Mouse (Mus musculus) kidney, adult 2 months (tissue): Measurements from ENCODE around the gene Foxred2.
A peak's percentile ranks its signal among the peaks of the same experiment; 100 is the strongest.

Source experiments
- CTCF ChIP-seq: fragments of 200-500 bp; conservative IDR thresholded peaks from 2 replicates; pipeline ENCODE4 v1.5.1; 2011; ENCODE audit warnings: low read depth, mild to moderate bottlenecking, control low read depth, low read length, moderate library complexity, mixed read lengths; ENCODE audit not compliant: insufficient read depth, insufficient read length
- POLR2A ChIP-seq: fragments of 200-500 bp; IDR thresholded peaks from one replicate; pipeline ENCODE4 v1.6.1; 2011; ENCODE audit warnings: low read depth, low read length, control low read depth

DNA sequence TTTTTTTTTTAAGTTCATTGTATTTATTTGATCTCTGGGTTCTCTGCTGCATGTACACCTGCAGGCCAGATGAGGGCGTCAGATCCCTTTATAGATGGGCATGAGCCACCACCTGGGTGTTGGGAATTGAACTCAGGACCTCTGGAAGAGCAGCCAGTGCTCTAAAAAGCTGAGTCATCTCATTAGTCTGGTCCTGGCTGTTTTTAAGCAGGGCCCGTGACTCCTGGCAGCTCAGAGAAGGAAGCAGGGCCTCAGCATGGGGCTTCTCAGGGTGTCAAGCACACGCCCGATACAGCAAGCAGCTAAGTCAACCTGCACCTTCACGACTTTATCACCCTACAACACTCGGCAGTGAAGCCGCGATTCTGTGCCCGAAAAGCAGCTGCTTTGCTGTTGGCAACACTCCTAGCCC, 8.6 kb upstream of the Foxred2 start:
- TF ChIP-seq POLR2A (no peak), CTCF (0 out of 2 replicates have a peak, but pooled peaks have one; percentile 3)
